Mouse (Mus musculus) urinary bladder, postnatal 10 days (tissue): ENCODE measurements around the gene Mpdz.

Source experiments
- DNase-seq: peaks from one replicate; pipeline ENCODE4 v3.0.0; 2022; ENCODE audit warnings: low spot score

The Mpdz gene

GRCm38 (mm10) chr4:81283081-81283480 lies 159.5 kb downstream of the Mpdz start:
- DNase-seq = no peak

- no peak for DNase-seq
Measured at GRCm38 (mm10) chr4:81280098-81280497, 162.5 kb downstream of the Mpdz start.

- no peak for DNase-seq
Measured at GRCm38 (mm10) chr4:81279451-81279850, 163.2 kb downstream of the Mpdz start.

- DNase-seq = no peak
Measured at GRCm38 (mm10) chr4:81275957-81276715, 166.5 kb downstream of the Mpdz start.

- no peak for DNase-seq
Measured at GRCm38 (mm10) chr4:81273067-81273466, 169.5 kb downstream of the Mpdz start.

- DNase-seq = no peak
Measured at GRCm38 (mm10) chr4:81252859-81253780, 189.5 kb downstream of the Mpdz start.

GRCm38 (mm10) chr4:81252334-81252733 lies 190.3 kb downstream of the Mpdz start:
- DNase-seq = no peak

- peak; percentile 21 for DNase-seq
Measured at GRCm38 (mm10) chr4:81251934-81252333, 190.7 kb downstream of the Mpdz start.

GRCm38 (mm10) chr4:81249245-81249644 lies 193.4 kb downstream of the Mpdz start:
- no peak for DNase-seq

GRCm38 (mm10) chr4:81236227-81236626 lies 206.4 kb downstream of the Mpdz start:
- DNase-seq = no peak
